Mouse (Mus musculus) midbrain, embryonic 16.5 days (tissue): ENCODE results near the gene Hdac11. TPM values are rescaled to one million over a fixed set of nuclear protein-coding genes. Genes with fewer than 3 reads are reported as not detected.
A peak's percentile ranks its signal among the peaks of the same experiment; 100 is the strongest.

Source experiments
- ATAC-seq: fragments of 200-750 bp; cut with Nextera tagmentation; 2 replicates; pipeline ENCODE4 v1.8.0; 2017; ENCODE audit warnings: moderate TSS enrichment
- H3K27ac ChIP-seq: fragments of 300-500 bp; sonication (generic); 2 replicates; pipeline ENCODE4 v1.5.1; 2014; ENCODE audit warnings: mild to moderate bottlenecking, low read length, mixed read lengths
- H3K27me3 ChIP-seq: fragments of 300-500 bp; sonication (generic); 2 replicates; pipeline ENCODE4 v1.6.1; 2014; ENCODE audit warnings: low read depth, low read length, mixed read lengths; ENCODE audit not compliant: control insufficient read depth, insufficient read depth
- H3K36me3 ChIP-seq: fragments of 300-500 bp; sonication (generic); 2 replicates; pipeline ENCODE4 v1.6.1; 2014; ENCODE audit warnings: mild to moderate bottlenecking, low read length, moderate library complexity, mixed read lengths; ENCODE audit not compliant: control insufficient read depth, insufficient read depth
- H3K4me1 ChIP-seq: fragments of 300-500 bp; sonication (generic); 2 replicates; pipeline ENCODE4 v1.6.1; 2014; ENCODE audit warnings: mild to moderate bottlenecking, low read length, mixed read lengths; ENCODE audit not compliant: control insufficient read depth, insufficient read depth
- H3K4me2 ChIP-seq: fragments of 300-500 bp; sonication (generic); 2 replicates; pipeline ENCODE4 v1.6.1; 2014; ENCODE audit warnings: mild to moderate bottlenecking, low read length, mixed read lengths
- H3K4me3 ChIP-seq: fragments of 300-500 bp; sonication (generic); 2 replicates; pipeline ENCODE4 v1.5.1; 2014; ENCODE audit warnings: low read depth, mild to moderate bottlenecking, low read length, moderate library complexity, mixed read lengths
- H3K9ac ChIP-seq: fragments of 300-500 bp; sonication (generic); 2 replicates; pipeline ENCODE4 v1.6.1; 2014; ENCODE audit warnings: low read depth, low read length, mixed read lengths
- H3K9me3 ChIP-seq: fragments of 300-500 bp; sonication (generic); replicated peaks from 2 replicates; pipeline ENCODE4 v1.6.1; 2014; ENCODE audit warnings: mild to moderate bottlenecking, low read length, mixed read lengths; ENCODE audit not compliant: control insufficient read depth, poor library complexity, severe bottlenecking
- WGBS: fragments of 180-500 bp; shearing (Covaris S2); extraction: QIAGEN DNeasy Blood & Tissue Kit; methylation state at CpG from one replicate; pipeline ENCODE4 v1.1.7; 2014; 5-methylcytosine and 5-hydroxymethylcytosine counted together
- polyA plus RNA-seq: library from polyadenylated mRNA; unstranded; fragments of >200 nt; fragmentation: Nextera tagmentation; extraction: Ambion mirVana; gene quantifications from 2 replicates; pipeline ENCODE4 v1.2.1, GENCODE M21; 2015

Gene Hdac11
- polyA plus RNA-seq, 1 experiment from 2014 or later = 56.3 TPM

DNA sequence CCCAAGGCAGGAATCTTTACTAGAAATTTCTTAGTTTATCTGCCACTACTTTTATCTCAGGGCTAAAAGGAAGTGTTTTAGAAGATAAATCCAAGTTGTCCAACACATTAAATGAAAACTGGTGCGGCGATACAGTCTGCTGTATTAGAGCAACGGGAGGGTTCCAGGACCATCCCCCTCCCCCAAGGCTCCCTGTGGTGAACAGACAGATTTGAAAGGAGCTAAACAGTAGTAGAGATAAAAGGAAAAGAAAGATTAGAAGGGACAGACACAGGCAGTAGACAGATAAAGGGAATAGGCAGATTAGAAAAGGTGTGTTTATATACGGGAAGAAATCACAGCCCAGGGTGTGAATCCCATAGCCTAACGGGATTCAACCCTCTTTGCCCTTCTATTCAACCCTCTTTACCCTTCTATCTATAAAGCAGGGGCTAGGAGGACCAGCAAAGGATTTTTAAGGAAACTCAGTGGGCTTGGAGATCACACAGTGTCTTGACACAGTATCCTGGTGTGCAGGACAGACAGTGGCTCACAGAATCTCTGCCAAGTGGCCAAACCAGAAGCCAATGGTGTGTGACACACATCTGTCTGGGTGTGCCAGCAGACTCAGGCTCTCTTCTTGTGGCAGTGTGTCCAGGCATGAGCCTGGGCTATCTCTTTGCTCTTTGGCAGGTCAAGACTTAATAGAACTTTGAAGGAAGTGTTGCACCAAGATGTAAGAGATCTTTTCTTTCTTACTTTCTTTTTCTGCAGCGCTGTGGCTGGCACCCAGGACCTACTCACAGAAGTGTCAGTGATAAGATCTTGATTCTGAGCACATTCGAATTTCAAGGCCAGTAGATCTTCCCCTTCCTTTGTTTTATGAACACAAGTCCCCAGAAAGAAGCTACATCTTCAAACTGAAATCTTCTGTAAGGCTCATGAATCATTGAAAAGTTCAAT, 31.9 kb upstream of the Hdac11 start:
- no peak overlapping the region for H3K4me3 ChIP-seq
- WGBS = 33% methylated on average over 7 of the region's 7 CpGs
- H3K36me3 ChIP-seq = no peaks in the 10 kb centered on the region
- no peak overlapping the region for H3K9ac ChIP-seq
- no peaks in the 10 kb centered on the region for H3K4me1 ChIP-seq
- H3K4me2 ChIP-seq = no peak overlapping the region
- H3K27ac ChIP-seq = no peak overlapping the region
- H3K27me3 ChIP-seq = no peaks in the 10 kb centered on the region
- ATAC-seq = no peak
- H3K9me3 ChIP-seq = no peaks in the 10 kb centered on the region

DNA sequence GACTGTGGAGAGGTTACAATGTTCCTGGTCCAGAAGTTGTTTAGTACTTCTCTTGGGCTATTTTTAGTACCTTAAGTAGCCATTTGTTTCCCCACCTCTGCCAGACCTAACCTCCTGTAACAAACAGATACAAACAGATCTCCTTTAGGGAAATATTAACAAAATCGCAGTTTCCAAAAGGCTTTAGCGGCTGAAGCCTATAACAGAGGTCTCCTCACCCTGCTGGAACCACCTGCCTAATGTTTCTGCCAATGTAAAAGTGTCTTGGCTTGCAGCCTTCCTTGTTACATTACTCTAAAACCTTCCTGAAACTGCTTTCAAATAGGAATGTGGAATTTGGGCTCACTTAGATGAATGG, 31.3 kb upstream of the Hdac11 start:
- ATAC-seq = no peak
- H3K9me3 ChIP-seq = no peaks in the 10 kb centered on the region
- no peak overlapping the region for H3K27ac ChIP-seq
- H3K36me3 ChIP-seq = no peaks in the 10 kb centered on the region
- WGBS = 98% methylated on average over 2 of the region's 2 CpGs
- H3K9ac ChIP-seq = no peak overlapping the region
- H3K4me1 ChIP-seq = no peaks in the 10 kb centered on the region
- H3K27me3 ChIP-seq = no peaks in the 10 kb centered on the region
- no peak overlapping the region for H3K4me3 ChIP-seq
- no peak overlapping the region for H3K4me2 ChIP-seq

GRCm38 (mm10) chr6:91128996-91129395, 27.5 kb upstream of the Hdac11 start:
- no peaks in the 10 kb centered on the region for H3K9me3 ChIP-seq
- H3K9ac ChIP-seq = no peak overlapping the region
- no peak for ATAC-seq
- H3K4me3 ChIP-seq = no peak overlapping the region
- 46% methylated on average over 4 of the region's 4 CpGs for WGBS
- no peak overlapping the region for H3K27ac ChIP-seq
- no peaks in the 10 kb centered on the region for H3K4me1 ChIP-seq
- no peaks in the 10 kb centered on the region for H3K36me3 ChIP-seq
- no peak overlapping the region for H3K4me2 ChIP-seq
- no peaks in the 10 kb centered on the region for H3K27me3 ChIP-seq

DNA sequence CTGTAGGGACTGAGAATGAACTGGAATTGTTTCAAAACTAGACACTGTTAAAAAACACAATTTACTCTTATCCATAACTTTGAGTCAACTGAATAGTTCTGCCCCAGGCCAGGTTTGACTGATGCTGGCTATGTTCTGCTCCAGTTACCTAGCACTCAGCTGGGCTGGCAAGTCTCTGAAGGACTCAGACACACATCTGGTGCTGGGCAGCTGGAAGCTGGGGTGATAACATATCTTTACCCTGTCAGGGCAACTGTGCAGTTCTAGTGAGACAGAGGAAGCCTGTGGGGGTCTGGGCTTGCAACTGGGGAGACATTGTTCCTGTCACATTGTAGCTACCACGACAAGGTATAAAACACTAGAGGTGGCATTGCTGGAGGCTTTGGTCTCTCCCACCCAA, 25.6 kb upstream of the Hdac11 start:
- WGBS = 58% methylated on average over 1 of the region's 1 CpGs
- Histone ChIP-seq H3K4me1 (no peaks in the 10 kb centered on the region), H3K27ac (no peak overlapping the region), H3K36me3 (no peaks in the 10 kb centered on the region), H3K27me3 (no peaks in the 10 kb centered on the region), H3K9me3 (no peaks in the 10 kb centered on the region), H3K4me2 (no peak overlapping the region), H3K4me3 (no peak overlapping the region), H3K9ac (no peak overlapping the region)
- no peak for ATAC-seq

- Histone ChIP-seq H3K4me3 (no peak overlapping the region), H3K4me2 (no peak overlapping the region), H3K36me3 (no peaks in the 10 kb centered on the region), H3K27me3 (no peaks in the 10 kb centered on the region), H3K4me1 (no peaks in the 10 kb centered on the region), H3K9ac (no peak overlapping the region), H3K27ac (no peak overlapping the region), H3K9me3 (no peaks in the 10 kb centered on the region)
- WGBS = 70% methylated on average over 10 of the region's 10 CpGs
- no peak for ATAC-seq
Observed at GRCm38 (mm10) chr6:91137343-91137956, 19.0 kb upstream of the Hdac11 start.

GRCm38 (mm10) chr6:91139846-91140245, 16.6 kb upstream of the Hdac11 start:
- no peaks in the 10 kb centered on the region for H3K9me3 ChIP-seq
- ATAC-seq = no peak
- H3K4me2 ChIP-seq = no peak overlapping the region
- no peak overlapping the region for H3K9ac ChIP-seq
- H3K4me3 ChIP-seq = no peak overlapping the region
- no peaks in the 10 kb centered on the region; the same call in 1 of the 2 replicates for H3K4me1 ChIP-seq
- H3K27me3 ChIP-seq = no peaks in the 10 kb centered on the region
- no peak overlapping the region for H3K27ac ChIP-seq
- 30% methylated on average over 4 of the region's 4 CpGs for WGBS
- no peaks in the 10 kb centered on the region for H3K36me3 ChIP-seq

GRCm38 (mm10) chr6:91145056-91145455, 11.4 kb upstream of the Hdac11 start:
- no peaks in the 10 kb centered on the region for H3K36me3 ChIP-seq
- H3K27ac ChIP-seq = peak overlapping the region; percentile 88
- no peak overlapping the region for H3K9ac ChIP-seq

GRCm38 (mm10) chr6:91145572-91145971, 10.9 kb upstream of the Hdac11 start:
- H3K9ac ChIP-seq = no peak overlapping the region
- no peaks in the 10 kb centered on the region for H3K9me3 ChIP-seq
- H3K4me1 ChIP-seq = peaks cover 19% of the 10 kb centered on the region
- H3K27ac ChIP-seq = peak overlapping the region; percentile 88
- no peaks in the 10 kb centered on the region for H3K27me3 ChIP-seq
- 59% methylated on average over 5 of the region's 5 CpGs for whole genome bisulfite sequencing
- no peak overlapping the region for H3K4me3 ChIP-seq
- no peak for ATAC-seq
- no peaks in the 10 kb centered on the region for H3K36me3 ChIP-seq
- no peak overlapping the region for H3K4me2 ChIP-seq

More at GRCm38 (mm10) chr6:91145056-91145455, 11.4 kb upstream of the Hdac11 start:
- 47% methylated on average over 3 of the region's 3 CpGs for WGBS
- Histone ChIP-seq H3K9me3 (no peaks in the 10 kb centered on the region), H3K27me3 (no peaks in the 10 kb centered on the region), H3K4me1 (peaks cover 19% of the 10 kb centered on the region), H3K4me2 (no peak overlapping the region), H3K4me3 (no peak overlapping the region)
- ATAC-seq = no peak
